Mouse (Mus musculus) testis, adult 2 months (tissue): ENCODE measurements around the gene Ext2. TPM values are rescaled to one million over a fixed set of nuclear protein-coding genes. Genes with fewer than 3 reads are reported as not detected.
A peak's percentile ranks its signal among the peaks of the same experiment; 100 is the strongest.

Source experiments
- H3K27ac ChIP-seq: fragments of 200-500 bp; 2 replicates; pipeline ENCODE4 v1.5.1; 2012; ENCODE audit warnings: low read depth, low read length; ENCODE audit not compliant: control insufficient read depth, insufficient read depth
- H3K27me3 ChIP-seq: fragments of 200-500 bp; 2 replicates; pipeline ENCODE4 v1.6.1; 2012; ENCODE audit warnings: mild to moderate bottlenecking, low read length, moderate library complexity; ENCODE audit not compliant: control insufficient read depth, insufficient read depth
- H3K36me3 ChIP-seq: fragments of 200-500 bp; 2 replicates; pipeline ENCODE4 v1.6.1; 2012; ENCODE audit warnings: mild to moderate bottlenecking, low read length; ENCODE audit not compliant: control insufficient read depth, insufficient read depth
- H3K4me1 ChIP-seq: fragments of 200-500 bp; 2 replicates; pipeline ENCODE4 v1.6.1; 2012; ENCODE audit warnings: low read length; ENCODE audit not compliant: control insufficient read depth, insufficient read depth
- H3K4me3 ChIP-seq: fragments of 200-500 bp; 2 replicates; pipeline ENCODE4 v1.5.1; 2012; ENCODE audit warnings: low read depth, mild to moderate bottlenecking, low read length, moderate library complexity, mixed read lengths; ENCODE audit not compliant: control insufficient read depth
- CTCF ChIP-seq: fragments of 200-500 bp; IDR thresholded peaks from 2 replicates; pipeline ENCODE4 v1.5.1; 2012; ENCODE audit warnings: low read depth, mild to moderate bottlenecking, inconsistent platforms, low read length, moderate library complexity; ENCODE audit not compliant: control insufficient read depth, insufficient read depth, insufficient replicate concordance
- POLR2A ChIP-seq: fragments of 200-500 bp; IDR thresholded peaks from 2 replicates; pipeline ENCODE4 v1.6.1; 2012; ENCODE audit warnings: low read depth, mild to moderate bottlenecking, inconsistent platforms, low read length, moderate library complexity; ENCODE audit not compliant: control insufficient read depth
- polyA plus RNA-seq: library from polyadenylated mRNA; depleted of rRNA; stranded (reverse); fragments of >200 nt; gene quantifications from 2 replicates; pipeline ENCODE4 v1.2.3, GENCODE M21; 2012

Ext2 gene
- polyA plus RNA-seq, 1 experiment = 17.6 TPM

DNA sequence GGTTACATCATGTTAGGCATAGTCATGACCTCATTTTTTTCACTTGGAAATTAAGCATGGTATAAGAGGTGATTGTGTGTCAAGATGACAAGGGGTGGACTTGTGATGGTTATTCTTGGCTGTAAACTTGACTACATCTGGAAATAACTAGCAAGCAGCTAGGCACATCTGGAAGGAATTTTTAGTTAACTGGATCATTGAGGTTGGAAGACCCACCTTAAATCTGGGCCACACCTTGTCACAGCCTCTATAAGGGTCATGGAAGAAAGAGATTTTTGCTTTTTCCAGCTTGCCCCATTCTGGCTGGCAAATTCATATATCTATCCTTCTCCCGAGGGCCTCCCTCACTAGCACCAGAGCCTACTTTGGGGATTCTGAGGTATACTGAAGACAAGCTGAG, 28.9 kb upstream of the Ext2 start:
- TF ChIP-seq CTCF (no peak), POLR2A (no peak)
- H3K36me3 ChIP-seq = no peaks in the 10 kb centered on the region
- H3K27ac ChIP-seq = no peak overlapping the region
- no peaks in the 10 kb centered on the region for H3K27me3 ChIP-seq
- peaks cover 7% of the 10 kb centered on the region for H3K4me1 ChIP-seq
- no peak overlapping the region for H3K4me3 ChIP-seq

DNA sequence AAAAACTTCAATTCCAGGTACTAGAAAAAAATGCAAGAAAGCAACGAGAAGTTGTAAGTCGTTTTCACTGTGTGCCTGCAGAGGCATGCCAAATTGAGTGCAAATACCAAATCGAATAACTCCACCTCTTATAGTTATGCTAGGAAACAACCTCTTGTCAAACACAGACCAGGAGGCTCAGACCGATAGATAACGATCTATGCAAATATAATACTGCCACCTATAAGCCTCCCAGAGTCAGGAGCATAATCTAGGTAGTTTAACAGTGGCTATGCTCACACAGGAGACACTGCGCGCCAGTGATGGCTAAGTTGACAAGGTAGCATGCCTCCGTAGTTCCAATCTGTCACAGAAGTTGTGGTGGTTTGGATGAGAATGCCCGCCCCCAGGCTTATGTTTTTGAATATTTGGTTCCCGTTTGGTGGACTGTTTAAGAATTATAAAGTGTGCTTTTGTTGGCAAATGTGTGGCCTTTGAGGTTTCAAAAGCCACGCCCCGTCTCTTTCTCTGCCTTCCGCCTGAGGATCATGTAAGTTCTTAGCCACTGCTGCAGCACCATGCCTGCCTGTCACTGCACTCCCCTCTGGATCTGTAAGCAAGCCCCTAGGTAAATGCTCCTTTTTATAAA, 28.1 kb upstream of the Ext2 start:
- Histone ChIP-seq H3K27ac (no peak overlapping the region), H3K27me3 (no peaks in the 10 kb centered on the region), H3K4me3 (no peak overlapping the region), H3K4me1 (peaks cover 7% of the 10 kb centered on the region), H3K36me3 (no peaks in the 10 kb centered on the region)
- no peak for TF ChIP-seq POLR2A
- no peak for TF ChIP-seq CTCF

DNA sequence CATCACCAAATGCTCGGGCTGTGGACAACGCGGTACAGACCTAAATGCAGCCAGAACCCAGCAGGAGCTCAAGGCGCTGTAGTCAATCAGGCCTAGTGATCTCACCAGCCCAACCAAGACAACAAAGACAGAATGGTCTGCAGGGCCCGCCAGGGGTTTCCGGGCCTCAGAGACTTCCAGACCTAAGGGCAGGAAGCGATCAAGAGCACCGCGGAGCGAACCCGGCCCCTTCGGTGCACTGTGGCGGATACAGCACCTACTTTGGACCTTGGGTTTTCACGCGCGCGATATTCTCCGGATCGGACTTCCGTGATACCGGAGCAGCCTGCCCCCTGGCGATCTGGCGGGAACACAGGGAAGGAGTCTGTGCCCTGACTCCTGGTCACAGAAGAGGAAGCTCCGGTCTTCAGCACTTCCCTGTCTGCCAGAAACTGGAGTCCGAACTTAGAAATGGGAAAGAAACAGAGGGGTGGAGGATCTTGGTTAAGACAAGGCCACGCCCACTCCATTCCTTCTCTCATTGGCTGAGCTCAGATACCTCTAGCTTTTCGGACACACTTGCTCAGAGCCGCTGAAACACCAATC, 27.2 kb upstream of the Ext2 start, which contains the start of gene Accs:
Gene Accs (minus strand): TSS at position 439 of the 585 bp plus-strand sequence.
- Histone ChIP-seq H3K4me3 (peak within 1 kb of the TSS; percentile 75), H3K27me3 (no peaks in the 10 kb centered on the region), H3K27ac (peak within 1 kb of the TSS; percentile 45; the same call in 1 of the 2 replicates), H3K36me3 (no peaks in the 10 kb centered on the region), H3K4me1 (peaks cover 7% of the 10 kb centered on the region)
- no peak for TF ChIP-seq POLR2A
- TF ChIP-seq CTCF = peak; percentile 24; the same call in 1 of the 2 replicates

DNA sequence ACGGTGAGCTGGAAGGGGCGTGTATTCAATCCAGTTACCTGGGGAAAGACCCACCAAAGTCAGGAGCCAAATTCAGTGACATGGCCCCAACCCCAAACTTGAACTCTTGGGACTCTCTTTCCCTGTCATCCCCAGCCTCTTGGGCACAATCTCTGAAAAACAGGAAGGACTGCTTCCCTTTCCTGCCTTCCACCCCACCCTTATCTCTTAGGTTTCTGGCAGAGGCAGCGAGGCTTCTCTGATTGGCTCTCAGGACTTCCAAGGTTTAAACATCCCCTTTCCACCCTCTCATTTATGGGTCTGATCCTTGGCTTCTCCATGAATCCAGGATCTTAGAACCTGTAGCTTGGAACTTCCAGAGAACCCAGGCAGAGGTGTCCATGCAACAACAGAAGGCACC, 19.0 kb upstream of the Ext2 start:
- Histone ChIP-seq H3K4me3 (no peak overlapping the region), H3K4me1 (no peaks in the 10 kb centered on the region), H3K27ac (no peak overlapping the region), H3K36me3 (no peaks in the 10 kb centered on the region), H3K27me3 (no peaks in the 10 kb centered on the region)
- TF ChIP-seq CTCF = no peak
- TF ChIP-seq POLR2A = no peak

DNA sequence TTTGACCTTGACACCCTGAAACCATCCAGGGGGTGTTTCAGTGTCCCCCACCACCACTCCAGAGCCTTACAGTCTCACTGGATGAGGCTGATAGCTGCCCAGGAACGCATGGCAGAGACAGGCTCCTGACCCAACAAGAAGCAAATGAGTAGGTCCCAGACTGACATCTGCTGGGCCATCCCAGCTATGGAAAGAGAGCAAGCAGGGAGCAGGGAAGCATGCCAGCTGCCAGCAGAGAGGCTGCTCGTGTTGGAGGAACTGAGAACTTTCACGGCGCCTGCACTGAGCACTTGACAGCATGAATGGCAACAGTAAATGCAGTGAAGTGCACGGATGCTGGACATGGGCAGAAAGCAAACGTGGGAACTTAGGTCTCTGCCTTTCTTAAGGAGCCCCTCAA, 17.7 kb upstream of the Ext2 start:
- no peak for TF ChIP-seq POLR2A
- no peaks in the 10 kb centered on the region for H3K36me3 ChIP-seq

DNA sequence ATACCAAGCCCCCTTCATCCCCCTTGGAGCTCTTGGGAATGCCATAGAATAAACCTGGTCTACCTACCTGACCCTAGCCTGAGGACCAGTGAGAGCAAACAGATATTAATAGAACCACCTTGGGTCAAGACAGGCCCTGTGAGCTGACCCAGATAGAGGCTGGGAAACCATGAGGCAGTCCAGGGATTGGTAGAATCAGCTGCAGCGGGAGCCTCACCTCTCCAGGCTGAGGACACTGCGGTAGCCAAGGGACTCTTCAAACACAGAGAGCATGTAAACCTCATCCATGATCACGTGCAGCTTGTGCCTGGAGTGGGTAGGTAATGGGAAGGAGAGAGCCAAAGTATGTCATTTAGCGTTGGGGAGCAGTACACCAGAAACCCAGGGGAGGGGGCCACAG, 16.6 kb upstream of the Ext2 start:
- Histone ChIP-seq H3K4me1 (peaks cover 2% of the 10 kb centered on the region; the same call in 1 of the 2 replicates), H3K36me3 (no peaks in the 10 kb centered on the region)

More for the DNA sequence above, 17.7 kb upstream of the Ext2 start:
- no peak overlapping the region for H3K27ac ChIP-seq
- peaks cover 2% of the 10 kb centered on the region; the same call in 1 of the 2 replicates for H3K4me1 ChIP-seq
- H3K4me3 ChIP-seq = no peak overlapping the region
- no peaks in the 10 kb centered on the region for H3K27me3 ChIP-seq

DNA sequence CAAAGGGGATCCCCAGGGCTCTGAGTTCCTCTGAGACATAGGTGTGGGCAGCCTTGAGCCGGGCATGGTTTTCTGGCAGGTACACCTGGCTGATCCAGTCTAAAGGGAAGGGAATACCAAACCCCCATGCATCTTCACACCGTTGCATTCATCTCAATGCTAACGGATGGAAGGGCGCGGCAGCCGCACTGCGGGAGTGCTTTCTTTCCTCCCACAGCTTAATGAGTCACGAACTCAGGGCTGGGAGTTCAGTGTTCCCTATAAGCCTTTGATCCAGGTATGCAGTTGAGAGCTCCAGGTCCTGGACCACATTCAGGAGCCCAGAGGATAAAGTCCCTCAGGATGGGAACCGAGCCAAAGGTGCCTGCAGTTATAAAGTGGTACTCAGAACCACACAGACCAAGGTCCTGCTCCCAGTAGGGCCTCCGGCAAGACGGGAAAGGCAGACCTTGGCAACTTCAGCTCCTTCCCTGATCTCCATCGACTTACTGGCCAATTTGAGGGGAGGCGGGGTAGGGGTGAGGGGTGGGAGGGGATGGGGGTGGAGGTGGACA, 13.9 kb upstream of the Ext2 start:
- Histone ChIP-seq H3K4me1 (peaks cover 2% of the 10 kb centered on the region; the same call in 1 of the 2 replicates), H3K4me3 (peak overlapping the region; percentile 36), H3K27me3 (no peaks in the 10 kb centered on the region), H3K27ac (no peak overlapping the region), H3K36me3 (no peaks in the 10 kb centered on the region)
- no peak for TF ChIP-seq POLR2A
- no peak for TF ChIP-seq CTCF

More for the DNA sequence above, 16.6 kb upstream of the Ext2 start:
- Histone ChIP-seq H3K27ac (no peak overlapping the region), H3K4me3 (no peak overlapping the region), H3K27me3 (no peaks in the 10 kb centered on the region)
- TF ChIP-seq POLR2A (no peak), CTCF (no peak)

DNA sequence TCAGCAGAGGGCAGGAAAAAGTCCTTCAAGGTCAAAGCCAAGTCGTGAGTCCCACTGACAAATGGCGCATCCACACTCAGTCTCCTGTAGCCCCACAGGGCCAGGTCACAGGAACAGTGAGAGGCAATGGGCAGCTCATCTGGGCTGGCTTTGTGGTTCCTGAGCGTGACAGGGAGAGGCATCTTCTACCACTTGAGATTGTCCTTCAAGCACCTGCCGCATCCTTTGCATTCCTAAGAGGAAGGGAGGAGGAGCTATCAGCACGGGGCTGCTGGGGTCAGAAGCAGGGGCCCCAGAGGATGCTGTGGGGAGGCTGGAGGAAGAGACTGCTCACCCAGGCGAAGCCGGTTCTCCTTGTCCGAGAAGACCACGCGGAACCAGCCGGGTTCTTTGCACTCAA, 13.2 kb upstream of the Ext2 start:
- TF ChIP-seq CTCF = no peak
- no peak for TF ChIP-seq POLR2A
- peaks cover 2% of the 10 kb centered on the region; the same call in 1 of the 2 replicates for H3K4me1 ChIP-seq
- H3K36me3 ChIP-seq = no peaks in the 10 kb centered on the region
- no peaks in the 10 kb centered on the region for H3K27me3 ChIP-seq
- H3K4me3 ChIP-seq = peak overlapping the region; percentile 36
- no peak overlapping the region for H3K27ac ChIP-seq
